Mouse (Mus musculus): ENCODE measurements around the gene Olfr1424.

GRCm38 (mm10) chr19:12010281-12010771, 52.2 kb downstream of the Olfr1424 start:
- TF ChIP-seq CTCF (IDR thresholded peaks at IDR 0.05; ENCODE audit: low read depth, low read length) (no peak), TAL1 (conservative IDR thresholded peaks at IDR 0.05; ENCODE audit: low read depth, low read length) (no peak), GATA1 (IDR thresholded peaks at IDR 0.05; ENCODE audit: borderline replicate concordance, low read length) (no peak), POLR2AphosphoS5 (IDR thresholded peaks at IDR 0.05; ENCODE audit: insufficient replicate concordance, low read depth, low read length) (no peak)
